Mouse (Mus musculus) A20 (cell line): ENCODE results near the gene Nsmce1.
"Not testable (repeated sequence)": the region's sequence is repeated elsewhere in the genome, so short reads cannot be mapped to it uniquely, and the experiment has no call there.

ENCODE experiments used
- DNase-seq: peaks from one replicate; pipeline ENCODE4 v3.0.0-alpha.2; 2011; ENCODE audit warnings: low read depth, low spot score

Gene Nsmce1

GRCm38 (mm10) chr7:125434666-125435290, 56.6 kb downstream of the Nsmce1 start:
- no peak for DNase-seq

- DNase-seq, result no peak
Measured at GRCm38 (mm10) chr7:125433874-125434273, 57.5 kb downstream of the Nsmce1 start.

GRCm38 (mm10) chr7:125430170-125430842, 61.1 kb downstream of the Nsmce1 start:
- no peak for DNase-seq

- not testable (repeated sequence) for DNase-seq
Measured at GRCm38 (mm10) chr7:125428816-125429500, 62.4 kb downstream of the Nsmce1 start.

GRCm38 (mm10) chr7:125428381-125428780, 63.0 kb downstream of the Nsmce1 start:
- DNase-seq, result no peak

DNA sequence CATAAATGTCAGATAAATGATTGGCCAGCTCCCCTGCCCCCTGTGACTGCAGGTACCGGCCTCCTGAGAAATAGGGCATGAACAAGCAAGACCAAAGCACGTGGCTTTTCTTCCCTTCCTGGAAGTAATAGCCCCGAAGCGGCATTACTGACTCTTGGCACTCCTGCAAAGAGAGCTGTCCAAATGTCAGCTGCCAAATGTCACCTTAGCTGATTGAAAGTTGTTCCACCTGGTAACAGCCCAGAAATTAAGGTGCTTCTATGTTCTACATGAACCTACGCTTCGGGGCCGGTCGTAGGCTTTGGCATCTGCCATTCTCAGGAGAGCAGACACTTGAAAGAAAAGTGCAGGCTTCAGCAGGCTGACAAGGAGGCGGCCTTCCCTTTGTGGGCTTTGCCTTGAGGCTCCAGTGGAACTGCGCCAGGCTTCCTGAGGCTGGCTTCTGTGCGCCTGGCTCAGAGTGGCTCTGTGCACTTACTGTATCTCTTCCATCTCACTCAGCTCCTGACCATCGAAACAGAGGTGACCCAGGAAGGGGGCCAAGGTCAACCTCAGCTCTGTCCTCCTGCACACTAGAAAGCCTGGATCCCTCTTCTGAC, 63.8 kb downstream of the Nsmce1 start:
- DNase-seq, result no peak

DNA sequence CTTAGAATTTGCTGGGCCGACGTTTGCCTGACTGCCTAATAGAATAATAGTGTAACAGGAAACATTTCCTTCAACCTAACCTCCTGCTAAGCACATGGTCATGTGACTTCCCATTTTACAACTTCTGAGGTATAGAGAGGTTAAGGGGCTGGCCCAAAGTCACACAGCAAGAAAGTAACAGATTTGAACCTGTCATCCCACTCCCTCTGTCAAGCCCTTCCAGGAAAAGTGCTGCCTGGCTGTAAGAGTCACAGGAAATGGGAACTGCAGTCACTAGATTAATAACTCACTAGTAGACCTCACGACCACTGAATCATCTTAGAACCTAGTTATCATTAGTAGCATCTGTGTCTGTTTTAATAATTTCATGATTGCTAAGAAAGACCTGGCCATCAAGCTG, 68.3 kb downstream of the Nsmce1 start:
- DNase-seq, result peak; percentile 16

DNA sequence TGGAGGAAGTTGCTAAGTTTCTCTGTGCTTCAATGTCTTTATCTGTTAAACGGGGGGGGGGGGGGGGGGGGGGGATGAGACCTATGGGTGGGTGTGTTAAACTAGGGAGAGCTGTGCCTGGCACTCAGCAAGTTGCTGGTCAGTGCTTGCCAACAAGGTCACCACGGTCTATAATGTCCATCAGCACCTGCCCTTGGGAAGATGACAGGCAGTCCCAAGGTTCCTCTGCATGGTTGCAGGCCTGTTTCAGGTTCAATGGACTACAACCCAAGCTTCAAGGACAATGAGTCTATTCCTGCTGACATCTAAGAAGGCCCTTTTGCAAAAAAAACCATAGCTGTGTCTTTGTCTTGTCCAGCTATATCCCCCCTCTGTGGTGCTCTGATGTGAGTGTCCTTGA, 69.5 kb downstream of the Nsmce1 start:
- no peak for DNase-seq

DNA sequence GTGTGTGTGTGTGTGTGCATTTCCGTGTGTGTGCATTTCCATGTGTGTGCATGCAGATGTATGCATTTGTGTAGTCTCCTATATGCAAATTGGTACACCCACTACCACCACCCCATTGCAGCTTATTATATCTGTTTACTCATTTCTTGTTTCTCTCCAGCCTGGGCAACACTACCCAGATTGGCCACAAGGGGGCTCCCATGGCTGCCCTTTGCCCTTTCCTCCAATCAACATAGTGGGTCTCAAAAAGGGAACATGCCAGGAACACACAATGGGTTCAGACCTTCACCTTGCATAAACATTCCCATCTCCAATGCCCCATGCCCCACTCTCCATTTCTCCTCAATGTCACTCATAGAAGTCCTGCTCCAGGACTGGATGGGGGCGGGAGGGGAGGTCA, 71.2 kb downstream of the Nsmce1 start:
- peak; percentile 73 for DNase-seq

- DNase-seq, result peak; percentile 32
Measured at GRCm38 (mm10) chr7:125418413-125418812, 73.0 kb downstream of the Nsmce1 start.
